In genomic region chr4:154914252-154914651, GRCm38 (mm10) we compare ENCODE assay signal across 19 mouse cellular contexts. TPM values are rescaled to one million over a fixed set of nuclear protein-coding genes. Genes with fewer than 3 reads are reported as not detected.
"Had no signal": no experiment of that assay in that cellular context is flagged by ENCODE, and none has a peak within 500 bp of the region (broad histone marks: within the 10 kb centered on the region; RNA-seq: fewer than 3 reads in every experiment).

No protein-coding gene starts in this region.

- H3K27me3 ChIP-seq: kidney, embryonic 15.5 days; limb, embryonic 12.5 days; limb, embryonic 15.5 days; midbrain, embryonic 13.5 days; neural tube, embryonic 13.5 days had no signal

- H3K9me3 ChIP-seq: kidney, embryonic 15.5 days; limb, embryonic 12.5 days; limb, embryonic 15.5 days; midbrain, embryonic 13.5 days; neural tube, embryonic 13.5 days had no signal

- H3K4me3 ChIP-seq: kidney, embryonic 15.5 days; left cerebral cortex, adult 2 months; limb, embryonic 12.5 days; limb, embryonic 15.5 days; midbrain, embryonic 13.5 days; myocyte; neural tube, embryonic 13.5 days had no signal

- H3K9ac ChIP-seq: kidney, embryonic 15.5 days; limb, embryonic 12.5 days; limb, embryonic 15.5 days; midbrain, embryonic 13.5 days; neural tube, embryonic 13.5 days had no signal

- H3K36me3 ChIP-seq: kidney, embryonic 15.5 days; limb, embryonic 12.5 days; limb, embryonic 15.5 days; midbrain, embryonic 13.5 days; neural tube, embryonic 13.5 days had no signal

- H3K4me2 ChIP-seq: kidney, embryonic 15.5 days; limb, embryonic 12.5 days; limb, embryonic 15.5 days; midbrain, embryonic 13.5 days; neural tube, embryonic 13.5 days had no signal

- H3K4me1 ChIP-seq: neural tube, embryonic 13.5 days had no signal

- DNase-seq: kidney, postnatal 10 days; layer of hippocampus, postnatal 36 days; lung, adult 2 months; lung, postnatal 14 days; thymus, adult 2 months; thymus, postnatal 14 days; thymus, postnatal 4 days had no signal

- H3K27ac ChIP-seq: kidney, embryonic 15.5 days; left cerebral cortex, adult 2 months; limb, embryonic 12.5 days; limb, embryonic 15.5 days; midbrain, embryonic 13.5 days; neural tube, embryonic 13.5 days; stomach, postnatal 0 days had no signal

- ATAC-seq: midbrain, embryonic 13.5 days; midbrain, embryonic 16.5 days had no signal

RNA-seq across cellular contexts. Expression of gene Tnfrsf14, which starts 14.1 kb away (rescaled TPM):
- polyA plus RNA-seq: midbrain, embryonic 16.5 days had no signal

RNA-seq across cellular contexts. Expression of gene Mmel1, which starts 44.9 kb away (rescaled TPM):
- total RNA-seq: megakaryocyte progenitor cell, adult 5-6 weeks; neutrophil, adult 5-6 weeks had no signal
- polyA plus RNA-seq: stomach, postnatal 0 days had no signal

RNA-seq across cellular contexts. Expression of gene Hes5, which starts 46.5 kb away (rescaled TPM):
- total RNA-seq: monocyte, adult 5-6 weeks had no signal
- polyA plus RNA-seq: lung, adult 2 months; myocyte had no signal
